Mouse (Mus musculus) midbrain, embryonic 11.5 days (tissue): ENCODE results near the gene Lrrc57. TPM values are rescaled to one million over a fixed set of nuclear protein-coding genes. Genes with fewer than 3 reads are reported as not detected.
A peak's percentile ranks its signal among the peaks of the same experiment; 100 is the strongest.

Experiments
- ATAC-seq: fragments of 200-750 bp; cut with Nextera tagmentation; 2 replicates; pipeline ENCODE4 v1.8.0; 2017; ENCODE audit warnings: moderate TSS enrichment, moderate library complexity; ENCODE audit not compliant: low FRiP score
- DNase-seq: peaks from one replicate; pipeline ENCODE4 v3.0.0; 2015; ENCODE audit warnings: low spot score; ENCODE audit errors: missing footprints
- H3K27ac ChIP-seq: fragments of 300-500 bp; sonication (generic); 2 replicates; pipeline ENCODE4 v1.5.1; 2014; ENCODE audit warnings: low read depth, low read length
- H3K27me3 ChIP-seq: fragments of 300-500 bp; sonication (generic); 2 replicates; pipeline ENCODE4 v1.6.1; 2014; ENCODE audit warnings: mild to moderate bottlenecking, low read length, moderate library complexity, mixed read lengths; ENCODE audit not compliant: control insufficient read depth, insufficient read depth
- H3K36me3 ChIP-seq: fragments of 300-500 bp; sonication (generic); 2 replicates; pipeline ENCODE4 v1.6.1; 2014; ENCODE audit warnings: mild to moderate bottlenecking, low read length, moderate library complexity, mixed read lengths; ENCODE audit not compliant: control insufficient read depth, insufficient read depth
- H3K4me1 ChIP-seq: fragments of 300-500 bp; sonication (generic); 2 replicates; pipeline ENCODE4 v1.6.1; 2014; ENCODE audit warnings: low read length; ENCODE audit not compliant: control insufficient read depth, insufficient read depth
- H3K4me2 ChIP-seq: fragments of 300-500 bp; sonication (generic); 2 replicates; pipeline ENCODE4 v1.6.1; 2014; ENCODE audit warnings: mild to moderate bottlenecking, moderate library complexity
- H3K4me3 ChIP-seq: fragments of 300-500 bp; sonication (generic); 2 replicates; pipeline ENCODE4 v1.5.1; 2014; ENCODE audit warnings: low read depth, low read length
- H3K9ac ChIP-seq: fragments of 300-500 bp; sonication (generic); 2 replicates; pipeline ENCODE4 v1.6.1; 2014; ENCODE audit warnings: low read length
- H3K9me3 ChIP-seq: fragments of 300-500 bp; sonication (generic); 2 replicates; pipeline ENCODE4 v1.6.1; 2016; ENCODE audit warnings: low read length; ENCODE audit not compliant: control insufficient read depth
- WGBS: fragments of 180-500 bp; shearing (Covaris S2); extraction: QIAGEN DNeasy Blood & Tissue Kit; methylation state at CpG from one replicate; pipeline ENCODE4 v1.1.7; 2014; 5-methylcytosine and 5-hydroxymethylcytosine counted together
- polyA plus RNA-seq: library from polyadenylated mRNA; unstranded; fragments of >200 nt; fragmentation: Nextera tagmentation; extraction: Ambion mirVana; gene quantifications from 2 replicates; pipeline ENCODE4 v1.2.1, GENCODE M21; 2014

The Lrrc57 gene
- polyA plus RNA-seq, 1 experiment from 2014 or later: 31.8 TPM

DNA sequence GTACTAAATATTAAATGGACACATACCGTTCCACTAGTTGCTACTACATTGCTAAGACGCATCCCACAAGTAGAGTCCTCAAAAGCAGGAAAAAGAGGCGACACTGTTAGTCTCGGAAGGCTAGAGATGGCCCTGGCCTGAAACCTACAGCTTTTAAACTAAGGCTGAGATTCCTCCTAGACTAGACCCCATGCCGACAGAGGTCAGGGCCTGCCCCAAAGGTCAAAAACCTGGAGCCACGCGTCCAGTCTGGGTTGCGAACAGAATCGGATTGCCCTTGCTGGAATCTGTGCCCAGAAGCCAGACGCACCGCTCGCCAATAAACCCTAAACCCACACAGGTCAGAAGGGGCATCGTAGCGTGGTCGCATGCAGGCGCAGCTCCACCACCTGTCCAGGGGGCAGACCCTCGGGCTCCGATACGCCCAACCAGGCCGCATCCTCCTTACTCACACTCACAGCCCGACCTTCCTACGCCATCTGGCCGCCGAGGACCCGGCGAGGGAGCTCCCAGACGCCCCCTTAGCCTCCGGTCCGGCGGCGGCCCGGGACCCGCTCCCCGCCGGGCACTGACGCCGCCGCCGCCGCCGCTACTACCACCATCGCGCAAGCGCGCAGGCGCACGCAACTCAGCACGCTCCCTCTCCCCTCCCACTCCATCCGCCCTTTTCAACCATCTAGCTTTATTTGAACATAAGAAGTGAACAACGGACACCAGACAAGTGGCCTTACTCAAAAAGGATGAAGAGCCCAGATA is 45.9 kb downstream of the Lrrc57 start, which contains the start of gene Zfp106:
Gene Zfp106, minus strand, starts transcription at position 609 of the 756 bp plus-strand sequence.
- Histone ChIP-seq H3K27ac (peak within 1 kb of the TSS; percentile 72), H3K4me2 (peak within 1 kb of the TSS; percentile 80), H3K9me3 (no peaks in the 10 kb centered on the region), H3K36me3 (no peaks in the 10 kb centered on the region), H3K9ac (peak within 1 kb of the TSS; percentile 96), H3K27me3 (no peaks in the 10 kb centered on the region), H3K4me3 (peak within 1 kb of the TSS; percentile 88), H3K4me1 (peaks cover 9% of the 10 kb centered on the region; the same call in 1 of the 2 replicates)
- peak; percentile 86 for ATAC-seq
- WGBS: under 1% methylated on average over 50 of the region's 50 CpGs
- peak; percentile 98 for DNase-seq

- WGBS: 24% methylated on average over 9 of the region's 9 CpGs
- Histone ChIP-seq H3K4me1 (peaks cover 6% of the 10 kb centered on the region; the same call in 1 of the 2 replicates), H3K9ac (peak overlapping the region; percentile 96), H3K27me3 (no peaks in the 10 kb centered on the region), H3K4me3 (peak overlapping the region; percentile 88), H3K27ac (no peak overlapping the region), H3K9me3 (no peaks in the 10 kb centered on the region), H3K36me3 (no peaks in the 10 kb centered on the region), H3K4me2 (peak overlapping the region; percentile 80)
- no peak for ATAC-seq
- DNase-seq: no peak
Observed at GRCm38 (mm10) chr2:120562859-120563234, 46.5 kb downstream of the Lrrc57 start.

DNA sequence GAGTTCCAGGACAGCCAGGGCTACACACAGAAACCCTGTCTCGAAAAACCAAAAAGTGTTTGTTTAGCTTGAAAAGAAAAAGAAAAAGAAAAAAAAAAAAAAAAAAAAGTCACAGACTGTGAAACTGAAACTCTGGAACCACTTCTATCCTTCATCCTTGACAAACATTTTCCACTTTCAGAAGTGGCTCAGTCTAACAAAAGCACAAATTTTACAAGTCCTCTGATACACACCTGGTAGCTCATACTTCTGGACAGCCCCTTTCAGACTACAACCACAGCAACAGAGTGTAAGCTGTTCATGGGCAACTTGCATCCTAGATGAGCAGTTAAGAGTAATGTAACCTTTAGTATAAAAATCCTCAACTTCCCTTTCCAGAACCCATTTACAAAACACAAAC is 47.8 kb downstream of the Lrrc57 start:
- no peak overlapping the region for H3K4me3 ChIP-seq
- no peak for ATAC-seq
- no peak overlapping the region for H3K4me2 ChIP-seq
- no peak for DNase-seq
- H3K9ac ChIP-seq: no peak overlapping the region
- no peaks in the 10 kb centered on the region for H3K36me3 ChIP-seq
- H3K4me1 ChIP-seq: peaks cover 6% of the 10 kb centered on the region; the same call in 1 of the 2 replicates
- no peaks in the 10 kb centered on the region for H3K9me3 ChIP-seq
- WGBS: 90% methylated on average over 1 of the region's 1 CpGs
- H3K27me3 ChIP-seq: no peaks in the 10 kb centered on the region
- no peak overlapping the region for H3K27ac ChIP-seq

DNA sequence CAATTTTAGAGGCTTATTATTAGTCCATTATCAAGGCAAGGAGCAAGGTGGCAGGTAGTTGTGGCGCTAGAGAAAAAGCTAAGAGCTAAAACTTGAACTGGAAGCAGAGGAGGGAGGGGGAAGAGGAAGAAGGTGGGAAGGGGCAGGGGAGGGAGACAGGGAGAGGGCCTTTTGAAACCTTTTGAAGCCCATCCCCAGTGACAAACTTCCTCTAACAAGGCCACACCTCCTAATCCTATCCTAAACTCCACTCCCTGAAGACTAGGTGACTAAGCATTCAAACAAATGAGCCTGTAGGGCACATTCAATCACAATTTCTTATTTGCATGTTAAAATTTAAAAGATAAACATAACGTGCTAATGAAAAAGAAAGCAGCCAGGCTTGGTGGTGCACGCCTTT is 50.5 kb downstream of the Lrrc57 start:
- Histone ChIP-seq H3K27me3 (no peaks in the 10 kb centered on the region), H3K36me3 (no peaks in the 10 kb centered on the region), H3K9me3 (no peaks in the 10 kb centered on the region), H3K4me3 (no peak overlapping the region), H3K9ac (no peak overlapping the region), H3K4me1 (peaks cover 6% of the 10 kb centered on the region; the same call in 1 of the 2 replicates), H3K27ac (no peak overlapping the region), H3K4me2 (no peak overlapping the region)
- no peak for DNase-seq
- 86% methylated on average over 3 of the region's 3 CpGs for WGBS
- ATAC-seq: no peak

DNA sequence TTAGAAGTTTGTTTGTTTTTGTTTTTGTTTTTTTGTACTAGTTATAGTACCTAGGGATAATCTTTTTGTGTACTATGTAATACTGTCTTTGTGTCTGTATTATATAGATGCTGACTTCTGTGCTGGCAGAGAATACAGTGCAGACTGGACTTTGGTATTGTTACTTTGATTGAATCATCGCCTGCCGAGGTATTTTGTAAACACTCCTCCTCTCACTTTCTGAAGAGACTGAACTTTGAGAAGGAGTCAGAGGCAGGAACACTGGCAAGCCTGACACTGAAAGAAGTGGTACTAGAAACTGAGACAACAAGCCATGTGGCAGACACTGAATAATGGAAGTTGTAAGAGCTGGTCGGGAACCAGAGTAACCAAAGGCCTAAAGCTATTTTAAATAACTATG is 52.5 kb downstream of the Lrrc57 start:
- no peaks in the 10 kb centered on the region for H3K27me3 ChIP-seq
- no peak for ATAC-seq
- no peak overlapping the region for H3K4me2 ChIP-seq
- no peak overlapping the region for H3K27ac ChIP-seq
- peaks cover 2% of the 10 kb centered on the region; the same call in 1 of the 2 replicates for H3K4me1 ChIP-seq
- H3K36me3 ChIP-seq: peaks cover 3% of the 10 kb centered on the region; the same call in 1 of the 2 replicates
- H3K4me3 ChIP-seq: no peak overlapping the region
- H3K9me3 ChIP-seq: no peaks in the 10 kb centered on the region
- WGBS: 90% methylated on average over 3 of the region's 3 CpGs
- no peak for DNase-seq
- no peak overlapping the region for H3K9ac ChIP-seq

Other genes with a start within 250 kb of the Lrrc57 start
- gene Ganc, start 205.6 kb downstream of the Lrrc57 start, polyA plus RNA-seq: 7.2 and 10.0 TPM in 2 replicates
- gene Tmem87a, start 205.4 kb downstream of the Lrrc57 start, polyA plus RNA-seq: 8.3 and 8.6 TPM in 2 replicates
- gene Capn3, start 153.5 kb downstream of the Lrrc57 start, polyA plus RNA-seq: 4.8 and 5.9 TPM in 2 replicates
- 56.2 and 62.4 TPM in 2 replicates for gene Zfp106, start 45.7 kb downstream of the Lrrc57 start, polyA plus RNA-seq
- gene Snap23, start 41.8 kb downstream of the Lrrc57 start, polyA plus RNA-seq: 45.6 and 52.3 TPM in 2 replicates
- 39.3 and 42.5 TPM in 2 replicates for gene Haus2, start 137 bp downstream of the Lrrc57 start, polyA plus RNA-seq
- gene Stard9, start 19.6 kb upstream of the Lrrc57 start, polyA plus RNA-seq: 3.2 and 3.8 TPM in 2 replicates
- gene Cdan1, start 240.6 kb upstream of the Lrrc57 start, polyA plus RNA-seq: 7.2 and 7.6 TPM in 2 replicates
- 9.5 and 10.3 TPM in 2 replicates for gene Ttbk2, start 241.1 kb upstream of the Lrrc57 start, polyA plus RNA-seq